Mouse (Mus musculus) cerebellum, postnatal 25 days (tissue): ENCODE data around the gene Gm9837.
A peak's percentile ranks its signal among the peaks of the same experiment; 100 is the strongest.

Source experiments
- DNase-seq, 2 experiments: peaks; one replicate each; pipeline ENCODE4 v3.0.0; 2021; ENCODE audit warnings: mixed read lengths in 2 of 2

Gm9837 gene

DNA sequence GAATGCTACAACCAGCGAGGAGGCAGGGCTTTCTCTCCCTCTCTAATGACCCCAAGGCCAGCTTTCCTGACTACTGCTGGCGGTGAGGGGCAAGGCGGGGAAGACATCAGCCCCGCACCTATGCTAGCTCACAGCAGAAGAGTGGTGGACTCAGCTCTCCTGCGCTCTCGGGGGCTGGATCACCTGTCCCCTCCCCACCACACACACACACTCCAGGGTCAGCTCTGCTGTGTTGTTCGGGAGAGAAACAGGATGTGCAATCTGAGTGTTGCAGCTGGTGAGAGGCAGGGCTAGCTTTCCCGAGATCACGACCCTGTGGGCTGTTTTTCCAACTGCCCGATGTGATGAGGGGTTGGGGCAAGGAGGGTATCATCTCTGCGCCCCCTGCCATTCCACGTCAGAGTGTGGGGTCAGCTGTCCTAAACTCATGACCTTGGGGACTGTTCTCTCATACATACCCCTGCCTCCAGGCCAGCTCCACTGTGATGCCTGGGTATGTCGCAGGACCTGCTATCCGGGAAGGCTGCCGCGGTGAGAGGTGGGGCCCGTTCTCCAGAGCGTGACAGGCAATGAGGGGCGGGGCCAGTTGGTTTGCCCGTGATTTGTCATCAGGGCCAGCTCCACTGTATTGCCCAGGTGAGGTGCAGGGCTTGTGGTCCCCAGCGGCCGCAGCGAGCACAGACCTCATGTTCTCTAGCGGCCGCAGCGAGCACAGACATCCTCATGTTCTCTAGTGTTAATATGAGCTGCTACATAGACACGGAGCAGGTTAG lies 16.7 kb upstream of the Gm9837 start:
- DNase-seq, result peak; percentile 82 to 88

DNA sequence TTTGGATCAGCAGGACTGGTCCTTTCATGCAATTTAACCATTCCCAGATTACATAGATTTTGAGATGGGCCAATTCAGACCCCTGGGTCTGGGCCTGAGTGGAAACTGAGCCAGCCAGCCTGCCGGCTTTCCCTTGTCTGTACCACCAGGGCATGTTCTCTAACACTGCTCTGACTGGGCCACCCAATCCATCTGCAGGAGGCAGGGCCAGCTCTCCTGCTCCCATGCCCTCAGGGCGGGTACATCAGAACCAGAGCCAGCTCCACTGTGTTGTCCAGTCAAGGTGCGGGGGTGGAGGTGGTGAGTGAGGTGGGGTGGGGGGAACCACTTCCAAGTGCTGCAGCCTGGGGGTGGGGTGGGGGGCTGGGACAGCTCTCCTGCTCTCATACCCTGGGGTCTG lies 16.1 kb upstream of the Gm9837 start:
- DNase-seq, result no peak

DNA sequence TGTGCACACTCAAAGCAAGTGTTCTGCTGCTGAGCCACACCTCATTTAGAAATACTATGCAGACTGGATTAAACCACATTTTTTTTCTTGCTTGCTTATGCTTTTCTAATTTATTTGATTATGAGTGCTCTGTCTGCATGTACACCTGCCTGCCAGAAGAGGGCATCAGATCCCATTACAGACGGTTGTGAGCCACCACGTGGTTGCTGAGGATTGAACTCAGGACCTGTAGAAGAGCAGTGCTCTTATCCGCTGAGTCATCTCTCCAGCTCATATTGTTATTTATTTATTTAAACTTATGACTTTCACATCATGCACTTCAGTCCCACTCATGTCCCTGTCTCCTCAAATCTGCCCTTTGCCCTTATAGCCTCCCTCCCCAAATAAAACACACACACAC lies 15.4 kb upstream of the Gm9837 start:
- DNase-seq, result no peak

DNA sequence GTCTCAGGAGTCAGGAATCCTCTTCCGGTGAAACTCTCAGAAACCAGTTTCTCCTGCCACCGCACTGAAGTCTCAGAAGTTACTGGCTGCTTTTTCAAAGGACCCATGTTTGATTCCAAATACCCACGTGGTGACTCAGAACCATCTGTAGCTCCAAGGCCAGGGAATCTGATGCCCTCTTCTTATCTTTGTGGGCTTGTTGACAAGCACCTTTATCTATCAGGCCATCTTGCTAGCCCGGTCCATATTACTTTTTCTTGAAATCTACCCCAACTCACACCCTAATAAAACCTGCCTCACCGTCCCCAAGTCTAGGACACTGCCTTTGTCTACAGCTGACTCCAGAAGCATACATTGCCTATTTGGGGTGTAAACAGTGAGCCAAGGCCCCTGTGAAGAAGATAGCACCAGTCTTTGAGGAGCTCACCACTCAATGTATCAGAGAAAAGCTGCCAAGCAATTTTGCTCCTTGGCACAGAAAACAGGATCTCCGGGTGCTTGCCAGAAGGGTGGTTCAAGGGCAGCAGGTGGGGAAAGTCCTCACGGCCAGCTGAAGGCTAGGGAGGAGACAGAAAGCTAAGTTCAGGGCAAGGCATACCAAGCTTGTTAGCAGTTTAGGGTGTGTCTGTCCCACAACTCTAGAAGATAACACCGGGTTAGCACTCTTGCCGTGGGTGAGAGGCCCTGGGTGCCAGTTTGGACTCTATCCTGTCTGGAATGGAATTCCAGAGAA lies 13.0 kb upstream of the Gm9837 start:
- peak; percentile 69 to 70 for DNase-seq

DNA sequence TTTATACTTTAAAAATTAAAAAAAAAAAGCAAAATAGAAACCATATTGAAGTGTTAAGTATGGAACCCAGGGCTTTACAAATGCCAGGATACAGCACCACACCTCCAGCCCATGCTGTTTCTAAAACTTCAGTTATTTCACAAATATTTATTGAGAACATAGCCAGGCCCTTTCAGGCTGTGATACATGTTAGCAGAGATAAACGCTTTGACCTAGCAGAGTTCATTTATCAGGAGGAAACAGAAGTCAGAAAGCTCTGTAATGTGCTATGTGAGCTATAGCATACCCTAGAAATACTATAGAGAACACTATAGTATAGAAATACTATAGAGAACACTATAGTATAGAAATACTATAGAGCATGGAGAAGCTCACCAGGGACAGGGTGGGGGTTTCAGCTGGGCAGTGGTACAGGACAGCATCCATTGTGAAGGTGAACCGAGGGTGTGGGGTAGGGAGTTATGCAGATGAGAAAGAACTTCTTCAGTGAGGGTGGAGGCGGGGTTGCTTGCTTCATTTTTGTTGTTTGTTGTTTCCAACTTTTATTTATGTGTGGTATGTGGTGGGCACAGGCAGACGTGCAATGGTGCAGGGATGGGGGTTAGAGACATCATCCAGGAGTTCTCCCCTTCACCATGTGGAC lies 10.9 kb upstream of the Gm9837 start:
- no peak for DNase-seq

DNA sequence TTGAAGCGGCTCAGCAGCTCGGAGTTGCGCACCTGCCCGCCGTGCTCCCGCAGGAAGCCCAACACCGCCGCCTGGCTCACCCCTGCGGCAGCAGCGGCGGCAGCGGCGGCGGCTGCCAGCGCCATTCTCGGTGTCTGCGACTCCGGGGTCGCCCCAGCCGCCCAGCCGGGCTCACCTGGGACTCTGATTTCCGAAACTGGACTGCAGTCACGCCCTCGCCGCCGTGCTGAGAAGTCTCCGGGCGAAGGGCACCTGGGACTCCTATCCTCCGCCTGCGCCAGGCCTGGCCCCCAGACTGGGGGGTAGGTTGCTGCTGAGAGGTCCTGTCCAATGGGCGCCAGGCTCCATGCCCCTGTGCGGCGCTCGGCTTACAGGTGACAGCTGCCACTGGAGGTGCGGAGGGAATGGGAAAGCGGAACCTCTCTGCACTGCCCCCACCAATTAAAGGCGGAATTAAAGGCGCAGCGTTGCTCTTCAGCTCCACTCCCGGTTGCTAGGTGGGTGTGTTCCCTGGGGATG lies 9.6 kb upstream of the Gm9837 start, which contains the start of the genes Gm9945 and Sowaha:
Gene Gm9945 (plus strand): TSS at position 384 of the 519 bp plus-strand sequence.
Gene Sowaha (minus strand): TSS at position 492 of the 519 bp plus-strand sequence.
- DNase-seq, result peak; percentile 88 to 89

DNA sequence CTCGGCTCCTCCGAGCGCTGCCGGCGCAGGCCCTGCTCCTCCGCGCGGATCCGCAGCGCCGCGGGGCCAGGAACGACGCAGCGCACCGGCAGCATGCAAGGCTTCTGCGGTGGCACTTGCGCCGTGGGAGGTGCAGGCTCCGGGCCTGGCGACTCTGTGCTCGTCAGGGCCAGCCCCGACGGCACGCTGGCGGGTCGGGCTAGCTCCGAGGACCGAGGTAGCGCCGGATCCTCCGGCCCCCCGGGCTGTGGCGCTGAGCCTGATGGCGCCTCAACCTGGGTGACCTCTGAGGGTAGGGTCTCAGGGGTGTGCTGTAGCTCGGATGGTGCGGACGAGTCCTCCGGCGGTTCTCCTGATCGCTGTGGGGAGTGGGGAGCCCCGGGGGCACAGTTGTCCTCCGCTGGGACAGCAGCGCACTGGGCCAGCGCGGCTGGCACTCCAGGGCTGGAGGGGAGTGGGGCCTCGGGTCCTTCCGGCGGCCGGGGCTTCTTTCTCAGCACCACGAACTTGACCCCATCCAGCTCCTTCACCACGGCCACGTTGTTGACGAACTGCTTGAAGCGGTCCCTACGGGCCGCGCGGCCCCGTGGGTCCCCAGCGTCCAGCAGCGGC lies 9.0 kb upstream of the Gm9837 start:
- peak in 1 of 2 experiments; percentile 76 for DNase-seq

DNA sequence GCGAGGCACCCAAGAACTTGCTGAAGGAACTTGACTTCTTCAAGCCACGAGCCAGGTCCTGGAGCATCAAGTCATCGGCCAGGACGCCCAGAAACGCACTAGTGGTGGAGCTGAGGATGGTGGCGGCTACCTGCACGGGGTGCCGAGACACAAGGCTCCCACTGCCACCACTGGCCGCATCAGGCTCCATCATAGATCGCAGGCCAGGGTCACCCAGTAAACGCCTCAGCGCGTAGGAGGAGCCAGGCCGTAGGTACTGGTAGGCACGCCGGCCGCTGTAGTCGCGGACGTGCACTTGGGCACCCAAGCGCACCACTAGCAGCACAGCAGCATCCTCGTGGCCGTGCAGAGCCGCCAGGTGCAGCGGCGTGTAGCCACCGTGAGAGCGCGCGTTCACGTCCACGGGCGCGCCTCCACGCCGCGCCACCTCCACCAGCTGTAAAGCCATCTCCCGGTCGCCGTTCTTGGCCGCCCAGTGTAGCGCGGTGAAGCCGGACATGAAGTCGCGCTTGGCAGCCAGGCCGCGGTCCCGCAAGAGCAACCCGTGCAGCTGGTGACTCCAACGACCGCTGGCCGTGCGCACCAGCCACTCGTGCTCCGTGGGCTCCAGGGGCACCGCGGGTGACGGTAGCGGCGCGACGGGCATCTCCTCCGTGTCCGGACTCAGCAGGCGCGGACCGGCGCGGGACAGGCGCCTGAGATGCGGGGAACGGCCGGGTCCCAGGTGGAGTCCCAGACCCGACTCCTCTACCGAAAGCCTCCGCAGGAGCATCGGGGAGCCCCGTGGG lies 8.3 kb upstream of the Gm9837 start:
- DNase-seq, result peak; percentile 77

DNA sequence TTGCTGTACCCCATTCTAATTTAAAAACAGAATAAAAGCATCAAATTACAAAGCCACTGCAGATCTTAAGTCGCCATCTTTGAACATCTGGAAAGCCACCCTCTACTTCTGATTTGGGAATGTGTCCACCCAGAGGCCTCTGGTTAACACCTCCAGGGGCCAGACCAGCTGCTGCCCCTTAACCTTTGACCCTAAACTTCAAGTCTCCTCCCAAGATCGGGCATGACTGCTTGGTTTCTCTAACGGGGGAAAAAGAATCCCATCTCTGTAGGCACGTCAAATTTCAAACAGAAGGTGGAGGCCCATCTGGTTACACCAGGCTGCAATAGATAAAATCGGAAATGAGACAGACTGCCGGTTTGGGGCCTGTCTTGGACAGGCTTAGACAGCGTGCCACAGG lies 7.6 kb upstream of the Gm9837 start:
- DNase-seq, result no peak

DNA sequence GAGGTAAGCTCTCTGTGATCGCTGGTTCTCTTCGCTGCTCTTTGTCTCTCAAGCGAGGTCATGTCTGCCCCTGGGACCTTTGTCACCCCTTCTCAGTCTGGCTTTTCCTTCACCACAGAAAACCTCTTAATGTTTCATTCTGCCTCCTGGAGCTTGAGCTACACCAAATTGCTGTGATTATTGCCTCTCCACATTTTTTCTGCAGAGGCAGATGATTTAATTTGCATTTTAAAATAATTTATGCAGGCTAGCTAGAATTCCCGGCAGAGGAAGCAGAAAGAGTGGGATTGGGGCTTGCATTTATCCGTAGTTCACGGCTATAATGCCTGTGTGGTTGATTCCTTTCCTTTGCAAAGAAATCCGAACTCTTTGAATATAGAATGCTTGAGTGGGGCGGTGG lies 5.3 kb upstream of the Gm9837 start:
- no peak for DNase-seq

DNA sequence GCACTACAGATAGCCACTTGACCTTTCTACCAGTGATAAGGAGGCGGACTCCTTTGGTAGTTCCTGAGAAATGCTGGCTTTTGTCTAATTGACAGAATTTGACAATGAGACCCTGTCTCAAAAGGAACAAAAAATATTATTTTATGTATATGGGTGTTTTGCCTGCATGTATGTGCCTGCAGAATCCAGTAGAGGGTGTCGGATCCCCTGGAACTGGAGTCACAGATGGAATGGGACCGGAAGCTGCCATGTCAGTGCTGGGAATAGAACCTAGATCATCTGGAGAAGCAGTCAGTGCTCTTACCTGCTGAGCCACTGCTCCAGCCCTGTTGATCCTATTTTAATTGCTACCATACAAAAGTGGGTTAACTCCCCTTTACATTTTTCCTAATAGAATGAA lies 2.4 kb upstream of the Gm9837 start:
- no peak for DNase-seq

DNA sequence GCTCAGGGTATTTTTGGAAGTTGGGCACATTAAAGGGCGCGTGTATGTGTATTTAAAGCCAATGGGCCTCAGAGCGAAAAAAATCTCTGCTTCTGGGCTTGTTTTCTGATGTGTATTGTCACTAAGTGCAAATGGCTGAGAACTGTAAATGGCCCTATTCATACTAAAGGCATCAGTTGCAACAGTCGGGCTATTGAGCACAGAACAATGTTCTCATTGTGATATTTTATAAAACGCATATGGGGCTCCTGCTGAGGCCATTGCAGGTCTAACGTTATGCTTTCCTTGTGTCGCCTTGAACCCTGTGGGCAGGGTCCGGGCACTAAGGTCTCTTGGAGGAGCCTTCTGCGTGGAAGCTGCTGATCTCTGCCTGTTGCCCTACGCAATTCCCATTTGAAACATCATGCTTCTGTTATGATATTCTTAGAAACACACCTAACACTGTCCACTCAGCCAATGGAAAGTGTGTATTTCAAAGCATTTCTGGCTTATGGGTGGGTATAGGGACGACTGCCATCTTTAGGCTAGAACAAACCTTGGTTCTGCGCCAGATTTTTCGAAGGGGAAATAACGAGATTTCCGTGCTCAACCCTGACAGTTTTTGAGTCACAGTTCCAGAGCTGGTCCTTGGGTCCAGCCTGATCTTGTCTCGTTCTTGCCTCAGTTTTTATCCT lies 848 bp downstream of the Gm9837 start:
- DNase-seq, result peak in 1 of 2 experiments; percentile 40

DNA sequence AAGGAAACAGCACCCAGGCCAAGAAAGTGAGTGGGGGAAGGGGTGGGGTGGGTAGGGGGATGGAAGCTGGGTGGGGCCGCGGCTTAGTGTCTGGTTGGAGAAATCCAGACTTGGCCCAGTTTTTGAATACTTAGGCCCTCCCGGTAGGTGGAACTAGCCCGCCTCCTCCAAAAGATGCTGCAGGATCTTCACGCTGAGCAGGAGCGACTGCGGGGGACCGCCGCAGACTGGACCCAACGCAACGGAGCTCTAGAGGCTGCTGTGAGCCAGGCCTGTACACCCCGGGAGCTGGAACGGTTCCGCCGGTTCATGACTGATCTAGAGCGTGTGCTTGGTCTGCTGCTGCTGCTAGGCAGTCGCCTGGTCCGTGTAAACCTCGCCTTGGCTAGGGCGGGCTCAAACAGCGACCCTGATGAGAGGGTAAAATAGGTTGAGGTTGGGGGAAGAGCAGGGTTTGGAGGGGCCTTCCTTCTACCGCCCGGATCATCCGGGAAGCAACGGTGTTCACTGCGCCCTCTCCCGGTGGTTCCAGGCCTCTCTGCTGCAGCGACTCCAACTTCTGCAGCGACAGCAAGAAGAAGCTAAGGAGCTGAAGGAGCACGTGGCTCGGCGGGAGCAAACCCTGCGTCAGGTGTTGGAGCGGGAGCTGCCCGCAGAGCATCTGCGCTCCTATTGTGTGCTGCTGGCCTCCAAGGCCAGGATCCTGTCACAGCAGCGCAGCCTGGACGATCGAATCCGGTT lies 3.9 kb downstream of the Gm9837 start:
- peak; percentile 94 to 95 for DNase-seq

DNA sequence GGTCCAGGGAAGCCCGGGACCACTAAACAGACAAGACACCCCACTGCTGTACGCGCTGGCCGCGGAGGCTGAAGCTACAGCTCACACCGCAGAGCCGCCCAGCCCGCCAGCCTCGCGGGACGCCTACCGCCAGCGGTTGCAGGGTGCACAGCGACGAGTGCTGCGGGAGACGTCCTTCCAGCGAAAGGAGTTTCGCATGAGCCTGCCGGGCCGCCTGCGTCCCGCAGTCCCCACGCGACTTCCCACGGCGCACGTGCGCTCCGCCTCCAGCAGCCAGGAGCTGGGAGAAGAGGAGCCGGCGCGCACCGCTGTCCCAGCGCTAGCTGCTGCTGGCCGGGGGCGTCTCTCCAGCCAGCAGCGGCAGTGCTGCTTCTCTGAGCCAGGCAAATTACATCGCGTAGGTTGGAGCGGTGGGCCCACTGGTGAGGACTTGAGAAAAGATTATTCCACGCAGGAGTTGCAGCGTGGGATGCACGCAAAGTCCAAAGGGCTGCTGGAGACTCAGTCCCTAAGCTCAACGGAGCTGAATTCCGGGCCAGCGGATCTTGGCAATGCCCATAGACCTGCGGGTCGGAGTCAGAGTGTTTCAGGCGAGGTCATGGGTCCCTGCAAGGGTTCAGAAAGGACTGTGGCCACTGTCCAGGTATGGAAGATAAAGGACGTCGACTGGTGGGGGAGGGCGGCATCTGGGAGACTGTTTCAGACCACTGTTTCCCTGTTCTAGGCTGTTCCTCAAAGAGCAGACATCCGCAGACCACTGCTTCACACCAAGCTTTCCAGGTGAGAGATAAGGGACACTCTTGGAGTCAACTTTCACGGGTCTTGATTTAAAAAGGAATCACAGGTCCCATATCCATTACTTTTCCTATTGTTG lies 6.5 kb downstream of the Gm9837 start:
- DNase-seq, result peak in 1 of 2 experiments; percentile 45

DNA sequence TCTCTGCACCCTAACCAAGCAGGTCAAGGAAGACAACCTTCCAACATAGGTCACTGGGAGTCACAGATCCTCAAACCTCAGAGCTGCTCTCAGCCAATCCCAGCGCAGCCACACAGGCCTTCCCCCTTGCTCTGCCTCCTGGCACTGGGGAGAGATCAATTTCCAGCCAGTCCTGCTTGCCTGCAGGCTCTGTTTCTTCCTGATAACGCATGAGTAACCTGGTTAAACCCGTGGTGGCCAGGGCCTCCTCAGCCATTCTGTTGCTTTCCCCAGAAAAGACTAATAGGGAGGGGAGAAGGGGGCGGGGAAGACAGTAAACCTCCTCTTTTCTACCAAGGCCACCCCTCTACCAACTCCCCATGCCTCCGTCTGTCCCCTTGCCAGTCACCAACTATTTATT lies 8.6 kb downstream of the Gm9837 start:
- DNase-seq, result no peak

DNA sequence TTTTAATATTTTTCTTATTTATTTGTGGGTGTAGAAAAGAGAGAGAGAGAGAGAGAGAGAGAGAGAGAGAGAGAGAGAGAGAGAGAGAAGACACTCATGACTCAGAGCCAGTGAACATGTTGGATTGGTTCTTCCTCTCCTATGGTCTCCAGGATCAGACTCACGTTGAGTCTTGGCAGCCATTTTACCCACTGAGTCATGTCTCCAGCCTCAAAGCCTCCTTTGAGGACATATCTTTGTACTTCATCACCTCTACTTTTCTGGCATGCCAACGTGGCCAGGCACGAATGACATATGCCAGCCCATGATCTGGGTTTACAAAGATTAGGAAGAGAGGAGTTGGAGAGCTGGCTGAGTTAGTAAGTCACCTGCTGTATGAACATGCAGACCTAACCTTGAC lies 10.1 kb downstream of the Gm9837 start:
- no peak for DNase-seq

DNA sequence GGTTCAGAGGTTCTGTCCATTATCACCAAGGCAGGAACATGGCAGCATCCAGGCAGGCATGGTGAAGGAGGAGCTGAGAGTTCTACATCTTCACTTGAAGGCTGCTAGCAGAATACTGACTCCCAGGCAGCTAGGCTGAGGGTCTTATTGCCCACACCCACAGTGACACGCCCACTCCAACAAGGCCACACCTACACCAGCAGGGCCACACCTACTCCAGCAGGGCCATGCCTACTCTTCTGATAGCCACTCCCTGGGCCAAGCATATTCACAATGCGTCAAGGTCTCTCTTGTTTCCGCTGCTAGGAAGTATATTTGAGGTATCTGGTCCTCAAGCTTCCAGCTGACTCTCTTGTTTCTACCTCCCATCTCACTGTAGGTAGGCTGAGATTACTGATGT lies 11.3 kb downstream of the Gm9837 start:
- DNase-seq, result no peak

DNA sequence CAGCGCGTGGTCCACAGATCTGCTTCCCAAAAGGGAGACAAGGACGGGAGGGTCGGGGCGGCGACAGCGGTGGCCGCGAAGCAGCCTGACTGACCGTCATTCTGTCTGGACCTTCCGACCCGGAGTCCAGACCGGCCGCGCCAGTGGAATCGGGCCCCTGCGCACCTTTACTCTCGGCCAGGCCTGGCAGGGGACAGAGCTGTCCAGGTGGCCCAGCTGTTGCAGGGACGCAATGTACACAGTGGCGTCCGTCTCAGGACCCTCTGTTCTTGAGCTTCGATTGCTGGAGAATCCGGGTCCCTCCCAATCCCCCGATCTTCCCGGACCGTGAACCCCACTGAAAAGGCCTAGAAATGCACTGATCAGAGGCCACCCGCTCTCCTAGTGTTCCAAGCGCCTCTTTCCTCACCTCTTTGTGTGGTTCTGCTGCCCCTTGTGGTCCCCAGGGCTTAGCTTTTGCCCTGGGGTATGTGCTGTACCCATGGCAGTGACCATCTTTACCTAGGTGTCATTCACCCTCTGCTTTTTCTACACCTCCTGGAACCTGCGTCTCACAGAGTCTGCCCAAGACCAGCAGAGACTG lies 12.8 kb downstream of the Gm9837 start:
- DNase-seq, result no peak
